Mouse (Mus musculus) limb, embryonic 12.5 days (tissue): Measurements from ENCODE around the gene Pde6c. TPM values are rescaled to one million over a fixed set of nuclear protein-coding genes. Genes with fewer than 3 reads are reported as not detected.
A peak's percentile ranks its signal among the peaks of the same experiment; 100 is the strongest.

Experiments used
- ATAC-seq: fragments of 200-750 bp; cut with Nextera tagmentation; 2 replicates; pipeline ENCODE4 v1.8.0; 2017; ENCODE audit warnings: low read depth, moderate TSS enrichment; ENCODE audit not compliant: insufficient number of reproducible peaks, insufficient read depth, low FRiP score, low TSS enrichment
- H3K27ac ChIP-seq: fragments of 300-500 bp; sonication (generic); 2 replicates; pipeline ENCODE4 v1.5.1; 2016; ENCODE audit warnings: mild to moderate bottlenecking, moderate library complexity
- H3K27me3 ChIP-seq: fragments of 300-500 bp; sonication (generic); 2 replicates; pipeline ENCODE4 v1.6.1; 2016; ENCODE audit warnings: mild to moderate bottlenecking, moderate library complexity
- H3K36me3 ChIP-seq: fragments of 300-500 bp; sonication (generic); 2 replicates; pipeline ENCODE4 v1.6.1; 2016; ENCODE audit warnings: mild to moderate bottlenecking, moderate library complexity
- H3K4me1 ChIP-seq: fragments of 300-500 bp; sonication (generic); replicated peaks from 2 replicates; pipeline ENCODE4 v1.6.1; 2016
- H3K4me2 ChIP-seq: fragments of 300-500 bp; sonication (generic); 2 replicates; pipeline ENCODE4 v1.6.1; 2016; ENCODE audit warnings: mild to moderate bottlenecking, moderate library complexity
- H3K4me3 ChIP-seq: fragments of 300-500 bp; sonication (generic); replicated peaks from 2 replicates; pipeline ENCODE4 v1.5.1; 2016; ENCODE audit warnings: mild to moderate bottlenecking
- H3K9ac ChIP-seq: fragments of 300-500 bp; sonication (generic); replicated peaks from 2 replicates; pipeline ENCODE4 v1.6.1; 2016; ENCODE audit warnings: mild to moderate bottlenecking, moderate library complexity
- H3K9me3 ChIP-seq: fragments of 300-500 bp; sonication (generic); 2 replicates; pipeline ENCODE4 v1.6.1; 2016; ENCODE audit warnings: mild to moderate bottlenecking, moderate library complexity
- WGBS: fragments of 180-500 bp; shearing (Covaris S2); methylation state at CpG from one replicate; pipeline ENCODE4 v1.1.7; 2016; 5-methylcytosine and 5-hydroxymethylcytosine counted together
- polyA plus RNA-seq: library from polyadenylated mRNA; unstranded; fragments of >200 nt; fragmentation: Nextera tagmentation; extraction: Ambion mirVana; gene quantifications from 2 replicates; pipeline ENCODE4 v1.2.1, GENCODE M21; 2016

Gene Pde6c
- polyA plus RNA-seq, 1 experiment from 2014 or later = not detected

DNA sequence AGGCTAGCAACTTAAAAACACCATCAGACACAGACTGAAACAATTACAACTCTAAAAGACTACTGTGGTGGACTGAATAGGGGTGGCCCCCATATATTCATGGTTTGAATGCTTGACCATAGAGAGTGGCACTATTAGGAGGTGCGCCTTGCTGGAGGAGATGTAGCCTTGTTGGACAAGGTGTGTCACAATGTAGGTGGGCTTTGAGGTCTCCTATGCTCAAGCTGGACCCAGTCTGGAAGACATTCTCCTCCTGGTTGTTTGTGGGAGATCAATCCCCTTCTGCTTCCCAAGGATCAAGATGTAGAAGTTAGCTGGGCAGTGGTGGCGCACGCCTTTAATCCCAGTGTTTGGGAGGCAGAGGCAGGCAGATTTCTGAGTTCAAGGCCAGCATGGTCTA lies 85.1 kb downstream of the Pde6c start:
- H3K9ac ChIP-seq = no peak overlapping the region
- H3K4me3 ChIP-seq = no peak overlapping the region
- no peak for ATAC-seq
- WGBS = 96% methylated on average over 3 of the region's 3 CpGs
- 0 out of 2 replicates have a peak, but pooled peaks cover under 1% of the 10 kb centered on the region for H3K4me1 ChIP-seq
- no peak overlapping the region for H3K4me2 ChIP-seq
- no peak overlapping the region for H3K27ac ChIP-seq
- no peaks in the 10 kb centered on the region for H3K27me3 ChIP-seq
- no peaks in the 10 kb centered on the region for H3K9me3 ChIP-seq
- H3K36me3 ChIP-seq = peaks cover 34% of the 10 kb centered on the region

DNA sequence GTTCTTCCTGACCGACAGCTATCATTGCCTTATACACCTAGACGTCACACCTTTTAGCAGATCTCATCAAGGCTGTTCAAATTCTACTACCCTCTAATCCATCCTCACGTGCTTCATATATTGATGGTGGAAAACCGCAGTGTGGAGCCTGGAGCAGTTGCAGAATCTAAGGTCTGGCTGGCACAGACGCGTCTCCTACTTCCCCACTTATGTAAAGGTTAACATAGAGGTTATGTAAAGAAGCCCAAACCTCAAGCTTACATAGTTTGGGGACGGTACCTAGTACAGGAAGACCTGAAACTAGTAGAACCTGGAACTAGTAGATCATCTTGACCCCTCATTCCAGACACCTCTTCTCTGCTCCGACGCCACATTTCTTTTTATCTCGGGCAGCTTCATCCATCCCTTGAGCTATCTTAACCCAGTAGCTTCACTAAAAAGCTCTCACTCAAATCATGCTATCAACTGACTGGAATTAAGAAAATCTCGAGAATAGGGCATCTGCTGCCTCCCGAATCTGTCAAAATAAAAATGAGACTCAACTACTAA lies 90.8 kb downstream of the Pde6c start:
- Histone ChIP-seq H3K9me3 (no peaks in the 10 kb centered on the region), H3K4me1 (peaks cover 8% of the 10 kb centered on the region), H3K27ac (peak overlapping the region; percentile 84), H3K4me3 (peak overlapping the region; percentile 69), H3K9ac (peak overlapping the region; percentile 72), H3K27me3 (no peaks in the 10 kb centered on the region), H3K36me3 (peaks cover 11% of the 10 kb centered on the region), H3K4me2 (peak overlapping the region; percentile 72)
- peak; percentile 45 for ATAC-seq
- 11% methylated on average over 12 of the region's 12 CpGs for WGBS

DNA sequence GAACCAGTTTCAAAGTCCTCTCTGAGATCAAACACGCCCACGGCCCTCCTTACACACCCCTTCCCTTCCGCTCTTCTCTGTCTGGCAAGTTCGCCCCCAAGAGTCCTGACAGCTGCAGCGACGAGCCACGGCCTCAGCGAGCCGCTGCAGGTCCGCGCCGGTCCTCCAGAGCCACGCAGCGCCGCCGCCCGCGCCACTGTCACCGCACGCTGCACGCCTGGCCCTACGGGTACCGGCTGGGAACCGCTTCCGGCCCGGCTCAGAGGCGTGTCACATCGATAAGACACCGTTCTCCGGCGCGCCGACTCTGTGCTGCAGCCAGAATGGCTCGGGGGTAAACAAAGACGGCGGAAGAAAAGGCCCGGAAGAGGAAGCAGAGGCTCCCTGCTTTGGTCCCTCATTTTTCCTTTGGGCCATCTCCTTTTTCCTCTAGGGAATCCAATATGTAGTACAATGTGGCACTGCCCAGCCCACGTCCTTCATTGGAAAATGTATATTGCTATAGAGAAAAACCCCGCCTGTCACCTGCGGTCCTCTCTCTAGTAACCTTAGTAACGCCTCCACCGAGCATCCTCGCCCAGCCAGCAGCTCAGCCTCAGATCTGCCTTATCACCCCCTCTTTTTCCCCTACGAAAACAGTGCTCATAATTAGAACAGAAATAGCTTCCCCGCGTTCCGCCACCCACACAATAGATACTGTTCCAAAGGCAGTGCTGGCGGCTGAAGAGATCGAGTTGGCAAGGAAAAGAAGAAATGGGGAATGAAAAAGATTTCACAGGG lies 91.5 kb downstream of the Pde6c start, which contains the start of gene Fra10ac1:
Gene Fra10ac1 (minus strand): TSS at position 252 of the 780 bp plus-strand sequence.
- ATAC-seq = peak; percentile 94
- Histone ChIP-seq H3K27me3 (no peaks in the 10 kb centered on the region), H3K36me3 (peaks cover 5% of the 10 kb centered on the region), H3K27ac (peak within 1 kb of the TSS; percentile 84), H3K4me2 (peak within 1 kb of the TSS; percentile 72), H3K4me1 (peaks cover 8% of the 10 kb centered on the region), H3K9me3 (peaks cover 4% of the 10 kb centered on the region; the same call in 1 of the 2 replicates), H3K4me3 (peak within 1 kb of the TSS; percentile 69), H3K9ac (peak within 1 kb of the TSS; percentile 72)
- under 1% methylated on average over 49 of the region's 49 CpGs for WGBS

DNA sequence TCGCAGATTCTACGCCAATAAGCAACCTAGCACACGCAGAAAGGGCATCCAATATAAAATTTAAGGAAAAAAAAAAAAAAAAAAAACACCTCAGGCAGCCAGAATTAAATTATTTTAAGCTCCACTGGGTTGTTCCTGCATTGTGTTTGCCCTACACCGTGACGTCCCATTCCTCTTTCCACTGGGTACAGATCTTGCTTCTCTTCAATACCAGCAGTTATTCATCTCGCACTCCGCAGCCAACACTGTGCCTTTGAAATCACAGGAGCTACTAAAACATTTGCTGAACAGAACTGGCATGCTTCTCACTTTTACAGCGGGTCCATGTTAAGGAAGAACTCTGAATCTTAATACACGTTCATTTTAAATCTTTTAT lies 92.1 kb downstream of the Pde6c start:
- H3K4me3 ChIP-seq = peak overlapping the region; percentile 69
- H3K36me3 ChIP-seq = peaks cover 1% of the 10 kb centered on the region
- H3K27ac ChIP-seq = peak overlapping the region; percentile 84
- WGBS = 18% methylated on average over 9 of the region's 9 CpGs
- no peaks in the 10 kb centered on the region for H3K27me3 ChIP-seq
- H3K9me3 ChIP-seq = peaks cover 7% of the 10 kb centered on the region
- no peak for ATAC-seq
- H3K4me2 ChIP-seq = peak overlapping the region; percentile 72
- peak overlapping the region; percentile 72 for H3K9ac ChIP-seq
- peaks cover 8% of the 10 kb centered on the region for H3K4me1 ChIP-seq

DNA sequence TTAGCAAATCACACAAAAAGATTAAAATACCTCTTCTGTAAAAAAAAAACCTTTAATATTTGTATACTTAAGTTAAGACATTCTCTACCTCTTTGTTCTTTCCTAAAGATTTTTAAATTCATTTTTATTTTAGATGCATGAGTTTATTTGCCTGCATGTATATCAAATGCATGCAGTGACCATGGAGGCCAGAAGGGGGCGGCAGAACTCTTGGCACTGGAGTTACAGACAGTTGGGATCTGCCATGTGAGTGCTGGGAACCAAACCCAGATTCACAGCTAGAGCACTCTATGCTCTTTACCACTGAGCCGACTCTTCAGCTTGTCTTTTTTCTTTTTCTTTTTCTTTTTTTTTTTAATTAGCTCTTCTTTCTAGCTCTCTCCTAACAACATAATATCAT lies 96.1 kb downstream of the Pde6c start:
- H3K27me3 ChIP-seq = no peaks in the 10 kb centered on the region
- H3K27ac ChIP-seq = no peak overlapping the region
- no peaks in the 10 kb centered on the region for H3K36me3 ChIP-seq
- H3K4me2 ChIP-seq = no peak overlapping the region
- no peak overlapping the region for H3K4me3 ChIP-seq
- WGBS = 55% methylated on average over 2 of the region's 2 CpGs
- H3K9me3 ChIP-seq = peaks cover 9% of the 10 kb centered on the region
- H3K9ac ChIP-seq = no peak overlapping the region
- no peaks in the 10 kb centered on the region; the same call in 1 of the 2 replicates for H3K4me1 ChIP-seq
- no peak for ATAC-seq

DNA sequence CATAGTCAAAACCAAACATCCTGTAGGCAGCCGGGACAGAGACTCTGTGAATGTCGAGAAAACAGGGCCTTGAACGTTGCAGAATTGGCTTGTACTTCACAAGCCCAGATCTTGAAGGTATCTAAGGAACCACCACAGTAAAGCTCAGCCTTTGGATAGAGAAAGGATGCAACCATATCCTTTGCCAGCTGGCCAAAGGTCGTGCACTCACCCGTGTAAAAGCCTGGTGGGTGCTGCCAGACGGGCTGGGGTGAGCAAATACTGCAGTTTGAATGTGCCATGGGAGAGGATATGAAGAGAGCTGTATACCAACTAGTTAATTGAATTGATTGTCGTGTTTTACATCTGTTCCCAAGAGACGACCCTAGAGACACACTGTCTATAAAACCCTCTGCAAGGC lies 99.5 kb downstream of the Pde6c start:
- no peak overlapping the region for H3K27ac ChIP-seq
- no peaks in the 10 kb centered on the region for H3K36me3 ChIP-seq
- H3K9me3 ChIP-seq = peaks cover 9% of the 10 kb centered on the region
- no peak overlapping the region for H3K9ac ChIP-seq
- H3K4me3 ChIP-seq = no peak overlapping the region
- WGBS = 26% methylated on average over 8 of the region's 8 CpGs
- H3K27me3 ChIP-seq = no peaks in the 10 kb centered on the region
- no peak overlapping the region for H3K4me2 ChIP-seq
- H3K4me1 ChIP-seq = no peaks in the 10 kb centered on the region; the same call in 1 of the 2 replicates
- ATAC-seq = no peak

DNA sequence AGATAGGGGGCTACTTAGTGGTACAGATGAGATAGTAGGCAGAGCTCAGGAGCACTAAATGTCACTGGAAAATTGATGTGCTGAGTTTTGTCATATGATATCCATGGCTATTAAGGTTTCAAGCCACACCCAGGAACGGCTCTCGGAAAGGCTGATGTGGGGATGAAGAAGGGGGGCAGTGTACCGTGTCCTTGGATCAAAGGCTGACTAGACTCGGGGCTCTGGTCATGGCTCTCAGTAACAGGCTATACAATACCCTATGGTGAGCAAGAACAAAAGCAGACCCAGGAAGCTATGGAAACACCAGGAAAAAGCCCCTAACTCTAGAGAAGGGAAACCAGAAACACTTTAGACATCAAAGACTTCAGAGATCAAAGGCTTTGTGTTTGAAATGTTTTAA lies 99.9 kb downstream of the Pde6c start:
- H3K4me3 ChIP-seq = no peak overlapping the region
- H3K4me1 ChIP-seq = peaks cover 3% of the 10 kb centered on the region; the same call in 1 of the 2 replicates
- H3K9me3 ChIP-seq = peaks cover 9% of the 10 kb centered on the region
- H3K9ac ChIP-seq = no peak overlapping the region
- H3K27me3 ChIP-seq = no peaks in the 10 kb centered on the region
- ATAC-seq = no peak
- H3K4me2 ChIP-seq = no peak overlapping the region
- WGBS = 7% methylated on average over 4 of the region's 4 CpGs
- no peaks in the 10 kb centered on the region for H3K36me3 ChIP-seq
- H3K27ac ChIP-seq = no peak overlapping the region

Other genes starting within 250 kb of the Pde6c start
- 6.2 and 8.0 TPM in 2 replicates for gene Myof, start 89.2 kb upstream of the Pde6c start, polyA plus RNA-seq
- gene Cep55, start 77.8 kb upstream of the Pde6c start, polyA plus RNA-seq = 27.5 and 28.7 TPM in 2 replicates
- gene Ffar4, start 35.7 kb upstream of the Pde6c start, polyA plus RNA-seq = 0.15 TPM in 2 replicates
- 4.4 and 6.8 TPM in 2 replicates for gene Rbp4, start 7.5 kb upstream of the Pde6c start, polyA plus RNA-seq
- gene Fra10ac1, start 91.4 kb downstream of the Pde6c start, polyA plus RNA-seq = 46.3 and 48.3 TPM in 2 replicates
- gene Lgi1, start 131.8 kb downstream of the Pde6c start, polyA plus RNA-seq = 0.74 and 1.2 TPM in 2 replicates